Mouse (Mus musculus) midbrain, postnatal 0 days (tissue): ENCODE results near the gene Utp4. TPM values are rescaled to one million over a fixed set of nuclear protein-coding genes. Genes with fewer than 3 reads are reported as not detected.

Source experiments
- ATAC-seq: fragments of 200-750 bp; cut with Nextera tagmentation; 2 replicates; pipeline ENCODE4 v1.8.0; 2017; ENCODE audit warnings: moderate number of reproducible peaks, mild to moderate bottlenecking, moderate TSS enrichment, moderate library complexity; ENCODE audit not compliant: low FRiP score
- DNase-seq: peaks from one replicate; pipeline ENCODE4 v3.0.0-alpha.2; 2015; ENCODE audit warnings: low spot score
- H3K27ac ChIP-seq: fragments of 300-500 bp; sonication (generic); 2 replicates; pipeline ENCODE4 v1.5.1; 2014; ENCODE audit warnings: low read depth, mild to moderate bottlenecking, low read length, mixed read lengths
- H3K27me3 ChIP-seq: fragments of 300-500 bp; sonication (generic); 2 replicates; pipeline ENCODE4 v1.6.1; 2014; ENCODE audit warnings: low read length, control low read depth, mixed read lengths; ENCODE audit not compliant: insufficient read depth
- H3K36me3 ChIP-seq: fragments of 300-500 bp; sonication (generic); 2 replicates; pipeline ENCODE4 v1.6.1; 2014; ENCODE audit warnings: low read length, control low read depth, mixed read lengths; ENCODE audit not compliant: insufficient read depth
- H3K4me1 ChIP-seq: fragments of 300-500 bp; sonication (generic); 2 replicates; pipeline ENCODE4 v1.6.1; 2014; ENCODE audit warnings: mild to moderate bottlenecking, control low read depth, antibody characterized with exemption, low read length, mixed read lengths; ENCODE audit not compliant: insufficient read depth
- H3K4me2 ChIP-seq: fragments of 300-500 bp; sonication (generic); 2 replicates; pipeline ENCODE4 v1.6.1; 2014; ENCODE audit warnings: low read depth, mild to moderate bottlenecking, low read length, mixed read lengths; ENCODE audit not compliant: poor library complexity, severe bottlenecking
- H3K4me3 ChIP-seq: fragments of 300-500 bp; sonication (generic); 2 replicates; pipeline ENCODE4 v1.5.1; 2014; ENCODE audit warnings: low read depth, mild to moderate bottlenecking, low read length, moderate library complexity
- H3K9ac ChIP-seq: fragments of 300-500 bp; sonication (generic); replicated peaks from 2 replicates; pipeline ENCODE4 v1.6.1; 2014; ENCODE audit warnings: mild to moderate bottlenecking, low read length, moderate library complexity, mixed read lengths; ENCODE audit not compliant: poor library complexity, severe bottlenecking
- H3K9me3 ChIP-seq: fragments of 300-500 bp; sonication (generic); 2 replicates; pipeline ENCODE4 v1.6.1; 2016; ENCODE audit warnings: low read length, control low read depth
- CTCF ChIP-seq: IDR thresholded peaks from 2 replicates; pipeline ENCODE4 v1.5.1; 2016; ENCODE audit warnings: antibody characterized with exemption, mild to moderate bottlenecking
- WGBS: fragments of 180-500 bp; shearing (Covaris S2); extraction: QIAGEN DNeasy Blood & Tissue Kit; methylation state at CpG from one replicate; pipeline ENCODE4 v1.1.7; 2014; 5-methylcytosine and 5-hydroxymethylcytosine counted together
- polyA plus RNA-seq: library from polyadenylated mRNA; unstranded; fragments of >200 nt; fragmentation: Nextera tagmentation; extraction: Ambion mirVana; gene quantifications from 2 replicates; pipeline ENCODE4 v1.2.1, GENCODE M21; 2015
- total RNA-seq: library from RNA; depleted of rRNA; stranded (reverse); fragments of >200 nt; gene quantifications from 2 replicates; pipeline ENCODE4 v1.2.3, GENCODE M21; 2014

Gene Utp4
- total and polyA plus RNA-seq, 2 experiments from 2014 or later, result 23.7 to 28.0 TPM

DNA sequence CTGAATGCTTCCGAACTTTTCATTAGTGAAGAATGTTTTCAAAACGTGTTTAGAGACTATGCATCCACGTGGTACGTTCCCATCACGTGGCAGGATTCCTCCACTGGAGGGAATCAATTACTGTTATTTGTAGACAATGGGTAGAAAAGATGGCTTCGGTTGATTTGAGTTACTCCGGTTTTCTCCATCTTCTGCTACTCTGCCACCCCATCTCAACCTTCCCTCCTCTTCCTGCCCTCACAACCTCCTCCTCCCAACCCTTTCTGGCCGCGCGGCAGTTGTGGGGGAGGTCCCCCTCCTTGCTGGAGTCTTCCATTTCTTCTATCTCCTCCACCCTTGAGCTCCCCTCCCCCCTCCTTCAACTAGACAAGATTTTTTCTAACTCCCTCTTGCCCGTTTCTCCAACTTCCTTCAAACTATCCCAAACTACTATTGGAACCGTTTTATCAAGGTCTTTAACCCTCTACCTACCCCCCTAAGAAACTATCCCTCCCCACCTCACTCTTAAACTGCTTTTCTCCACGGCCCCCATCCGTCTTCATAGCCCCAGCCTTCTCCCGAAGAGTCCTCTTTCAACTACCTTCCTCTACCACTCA lies 1.1 kb upstream of the Utp4 start:
- H3K36me3 ChIP-seq, result no peaks in the 10 kb centered on the region
- H3K27me3 ChIP-seq, result no peaks in the 10 kb centered on the region
- under 1% methylated on average over 15 of the region's 15 CpGs for WGBS
- peak overlapping the region; percentile 91; the same call in 1 of the 2 replicates for H3K27ac ChIP-seq
- peak overlapping the region; percentile 88 for H3K4me2 ChIP-seq
- no peaks in the 10 kb centered on the region; the same call in 1 of the 2 replicates for H3K4me1 ChIP-seq
- H3K4me3 ChIP-seq, result peak overlapping the region; percentile 96
- no peaks in the 10 kb centered on the region for H3K9me3 ChIP-seq
- no peak for ATAC-seq
- no peak for TF ChIP-seq CTCF
- DNase-seq, result peak; percentile 64
- peak overlapping the region; percentile 96 for H3K9ac ChIP-seq

DNA sequence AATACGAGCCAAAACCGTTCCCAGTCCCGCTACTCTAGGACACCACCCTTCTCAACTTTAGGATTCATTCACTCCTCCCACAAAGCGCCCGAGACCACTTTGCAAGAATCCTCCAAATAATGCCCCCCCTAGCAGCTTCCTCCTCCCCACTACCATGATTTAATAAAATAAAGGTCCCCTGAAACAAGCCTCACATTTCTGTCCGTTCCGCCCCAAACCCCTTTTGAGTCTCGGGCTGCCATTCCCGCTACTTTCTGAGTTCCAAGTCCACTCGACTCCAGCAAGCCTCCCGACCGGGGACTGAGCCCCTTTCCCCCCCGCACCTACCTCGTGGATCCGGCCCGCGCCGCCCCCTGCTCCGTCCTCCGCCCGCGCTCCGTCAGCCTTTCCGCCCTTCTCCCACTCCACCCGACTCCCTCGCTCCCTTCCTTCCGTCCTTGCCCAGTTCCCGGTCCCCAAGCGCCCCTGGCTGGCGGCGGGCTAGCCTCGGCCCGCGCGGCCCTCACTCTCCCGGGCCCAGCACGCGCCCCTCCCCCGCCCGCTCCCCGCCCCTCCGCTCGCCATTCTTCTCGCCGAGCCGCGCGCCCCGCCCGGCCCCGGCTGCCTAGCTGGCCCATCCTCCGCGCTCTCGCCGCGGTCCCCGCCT lies 507 bp upstream of the Utp4 start:
- peak; percentile 26 for DNase-seq
- 2% methylated on average over 35 of the region's 57 CpGs for WGBS
- TF ChIP-seq CTCF, result no peak
- Histone ChIP-seq H3K4me1 (no peaks in the 10 kb centered on the region; the same call in 1 of the 2 replicates), H3K4me3 (peak overlapping the region; percentile 96), H3K27ac (peak overlapping the region; percentile 91), H3K4me2 (peak overlapping the region; percentile 88), H3K9ac (peak overlapping the region; percentile 96), H3K36me3 (peaks cover 5% of the 10 kb centered on the region; the same call in 1 of the 2 replicates), H3K9me3 (no peaks in the 10 kb centered on the region), H3K27me3 (no peaks in the 10 kb centered on the region)
- peak; percentile 73 for ATAC-seq

DNA sequence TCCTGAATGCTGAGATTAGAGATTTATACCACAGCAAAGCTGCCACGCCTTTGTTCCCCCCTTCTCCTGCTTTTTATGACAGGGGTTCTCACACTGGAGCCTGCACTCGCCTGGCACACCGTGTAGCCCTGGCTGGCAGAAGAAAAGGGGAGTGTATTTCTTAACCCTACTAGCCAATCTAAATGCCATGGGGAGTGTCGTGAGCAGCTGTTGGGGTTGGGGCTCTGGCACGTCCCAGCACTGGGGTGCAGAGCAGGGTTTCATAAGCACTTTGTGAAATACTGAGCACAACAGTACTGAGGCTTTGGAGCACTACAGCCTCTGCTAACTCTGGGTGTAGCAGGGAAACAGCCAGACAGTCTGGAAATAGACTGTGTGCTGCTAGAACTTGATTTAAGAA lies 6.0 kb downstream of the Utp4 start:
- ATAC-seq, result no peak

DNA sequence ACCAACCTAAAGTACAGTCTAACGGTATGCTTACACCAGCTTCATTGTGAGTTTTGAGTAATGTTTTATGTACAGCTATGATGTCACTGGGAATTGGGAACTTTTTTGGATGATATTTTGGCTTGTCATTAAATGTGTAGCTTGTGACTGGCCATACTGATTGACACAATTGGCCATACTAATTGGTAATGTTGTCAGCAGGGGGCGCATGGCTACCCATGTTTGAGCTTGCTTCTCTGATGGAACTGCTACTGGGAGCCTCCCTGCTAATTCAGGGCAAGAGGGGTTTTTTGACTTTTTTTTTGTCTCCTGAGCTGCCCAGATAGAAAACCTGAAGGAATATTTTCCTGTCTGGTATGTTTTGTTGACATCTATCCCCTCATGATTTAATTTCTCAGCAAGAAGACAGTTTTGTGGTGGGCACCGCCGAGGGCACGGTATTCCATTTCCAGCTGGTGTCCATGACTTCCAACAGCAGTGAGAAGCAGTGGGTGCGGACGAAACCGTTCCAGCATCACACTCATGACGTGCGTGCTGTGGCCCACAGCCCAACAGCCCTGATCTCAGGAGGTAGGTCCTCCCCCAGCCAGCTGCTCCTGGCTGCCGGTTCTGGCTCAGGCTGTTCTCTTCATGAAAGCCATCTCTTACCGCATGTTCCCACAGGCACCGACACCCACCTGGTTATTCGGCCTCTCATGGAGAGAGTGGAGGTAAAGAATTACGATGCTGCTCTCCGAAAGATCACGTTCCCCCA lies 12.5 kb downstream of the Utp4 start:
- Histone ChIP-seq H3K27me3 (no peaks in the 10 kb centered on the region), H3K4me1 (no peaks in the 10 kb centered on the region), H3K9me3 (no peaks in the 10 kb centered on the region), H3K36me3 (peaks cover 44% of the 10 kb centered on the region), H3K9ac (no peak overlapping the region), H3K4me3 (no peak overlapping the region), H3K4me2 (no peak overlapping the region), H3K27ac (no peak overlapping the region)
- ATAC-seq (no peak), DNase-seq (peak; percentile 59)
- peak; percentile 65 for TF ChIP-seq CTCF
- 93% methylated on average over 17 of the region's 17 CpGs for WGBS

More for the DNA sequence above, 6.0 kb downstream of the Utp4 start:
- DNase-seq, result no peak
- Histone ChIP-seq H3K27me3 (no peaks in the 10 kb centered on the region), H3K27ac (no peak overlapping the region), H3K4me1 (no peaks in the 10 kb centered on the region), H3K9me3 (no peaks in the 10 kb centered on the region), H3K36me3 (peaks cover 42% of the 10 kb centered on the region), H3K4me2 (no peak overlapping the region), H3K4me3 (no peak overlapping the region), H3K9ac (no peak overlapping the region)
- WGBS, result 91% methylated on average over 5 of the region's 5 CpGs
- no peak for TF ChIP-seq CTCF

DNA sequence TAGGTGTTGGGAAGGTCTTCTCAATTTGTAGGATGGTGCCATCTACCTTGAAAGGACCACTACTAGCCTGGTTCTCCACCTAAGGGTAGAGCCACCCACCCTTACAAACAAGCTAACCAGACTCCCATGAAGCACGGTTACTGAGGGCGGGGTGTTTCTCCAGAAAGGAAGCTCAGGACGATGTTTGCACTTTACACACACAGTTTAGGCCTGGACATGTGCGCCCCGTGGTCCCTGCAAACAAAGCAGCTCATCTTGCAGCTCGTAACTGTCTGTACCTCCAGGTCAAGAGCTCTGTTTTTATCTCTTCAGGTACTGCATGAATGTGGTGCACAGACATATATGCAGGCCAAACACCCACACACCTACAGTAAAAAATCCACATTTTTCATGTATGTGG lies 13.2 kb downstream of the Utp4 start:
- no peak overlapping the region for H3K4me3 ChIP-seq
- DNase-seq (no peak), ATAC-seq (no peak)
- 96% methylated on average over 6 of the region's 6 CpGs for WGBS
- no peak overlapping the region for H3K9ac ChIP-seq
- H3K4me1 ChIP-seq, result no peaks in the 10 kb centered on the region
- no peak overlapping the region for H3K4me2 ChIP-seq
- H3K27ac ChIP-seq, result no peak overlapping the region
- no peaks in the 10 kb centered on the region for H3K9me3 ChIP-seq
- H3K27me3 ChIP-seq, result no peaks in the 10 kb centered on the region
- no peak for TF ChIP-seq CTCF
- H3K36me3 ChIP-seq, result peaks cover 46% of the 10 kb centered on the region

DNA sequence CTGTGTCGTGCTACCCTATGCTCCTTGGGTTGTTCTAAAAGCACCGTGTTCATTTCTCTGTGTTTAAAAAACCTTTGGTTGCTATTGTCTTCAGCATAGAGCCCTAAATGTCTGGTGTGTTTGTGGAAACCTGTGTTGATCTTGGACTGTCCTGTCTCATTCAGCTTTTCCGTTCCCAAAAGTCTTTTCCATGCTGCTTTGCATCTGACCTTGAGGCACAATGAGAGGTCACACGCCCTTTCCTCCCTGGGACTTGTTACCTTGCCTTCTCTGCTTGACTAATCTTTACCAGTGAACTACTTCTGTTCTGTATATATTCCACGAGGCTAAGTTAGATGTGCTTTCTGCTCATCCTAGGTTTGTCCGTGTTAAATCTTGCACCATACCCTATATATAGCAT lies 14.0 kb downstream of the Utp4 start:
- Histone ChIP-seq H3K9me3 (no peaks in the 10 kb centered on the region), H3K4me1 (no peaks in the 10 kb centered on the region), H3K36me3 (peaks cover 48% of the 10 kb centered on the region), H3K27ac (no peak overlapping the region), H3K9ac (no peak overlapping the region), H3K4me2 (no peak overlapping the region), H3K4me3 (no peak overlapping the region), H3K27me3 (no peaks in the 10 kb centered on the region)
- ATAC-seq, result no peak
- no peak for DNase-seq
- TF ChIP-seq CTCF, result no peak
- 89% methylated on average over 6 of the region's 6 CpGs for WGBS
